Mouse (Mus musculus) skeletal muscle tissue, adult 2 months (tissue): ENCODE results near the gene Ahctf1.

Experiments used
- DNase-seq: peaks from one replicate; pipeline ENCODE4 v3.0.0-alpha.2; 2012; ENCODE audit warnings: low read depth, low spot score

Ahctf1 gene

GRCm38 (mm10) chr1:179804140-179804881, 831 bp upstream of the Ahctf1 start:
- peak; percentile 46 for DNase-seq

GRCm38 (mm10) chr1:179802610-179803512, 619 bp downstream of the Ahctf1 start, which contains the start of gene Gm10518:
TSS of gene Gm10518 (plus strand) at chr1:179803376.
- DNase-seq = peak; percentile 65

- no peak for DNase-seq
These were observed 4.7 kb downstream of the Ahctf1 start for GRCm38 (mm10) chr1:179798794-179799193.

- DNase-seq = no peak
These were observed 16.2 kb downstream of the Ahctf1 start for GRCm38 (mm10) chr1:179787281-179787680.

GRCm38 (mm10) chr1:179785502-179785901, 18.0 kb downstream of the Ahctf1 start:
- no peak for DNase-seq

GRCm38 (mm10) chr1:179784098-179784497, 19.4 kb downstream of the Ahctf1 start:
- DNase-seq = no peak

- no peak for DNase-seq
These were observed 26.6 kb downstream of the Ahctf1 start for GRCm38 (mm10) chr1:179776831-179777230.

- DNase-seq = no peak
These were observed 42.9 kb downstream of the Ahctf1 start for GRCm38 (mm10) chr1:179760553-179760952.

- DNase-seq = no peak
These were observed 43.4 kb downstream of the Ahctf1 start for GRCm38 (mm10) chr1:179760086-179760485.

GRCm38 (mm10) chr1:179756477-179756876, 47.0 kb downstream of the Ahctf1 start:
- DNase-seq = no peak

- DNase-seq = no peak
These were observed 50.5 kb downstream of the Ahctf1 start for GRCm38 (mm10) chr1:179753006-179753405.

- no peak for DNase-seq
These were observed 51.2 kb downstream of the Ahctf1 start for GRCm38 (mm10) chr1:179752276-179752675.

- DNase-seq = no peak
These were observed 58.3 kb downstream of the Ahctf1 start, which contains the start of gene Kif28 for GRCm38 (mm10) chr1:179745171-179745570. TSS of gene Kif28 (minus strand) at chr1:179745271.

- no peak for DNase-seq
These were observed 59.8 kb downstream of the Ahctf1 start for GRCm38 (mm10) chr1:179743593-179744193.

- no peak for DNase-seq
These were observed 67.0 kb downstream of the Ahctf1 start for GRCm38 (mm10) chr1:179736483-179736882.

- peak; percentile 8 for DNase-seq
These were observed 68.7 kb downstream of the Ahctf1 start for GRCm38 (mm10) chr1:179734500-179735474.

GRCm38 (mm10) chr1:179731391-179731790, 72.1 kb downstream of the Ahctf1 start:
- DNase-seq = no peak

- no peak for DNase-seq
These were observed 74.8 kb downstream of the Ahctf1 start for GRCm38 (mm10) chr1:179728661-179729060.

- DNase-seq = no peak
These were observed 80.5 kb downstream of the Ahctf1 start for GRCm38 (mm10) chr1:179722811-179723469.

GRCm38 (mm10) chr1:179715786-179716185, 87.7 kb downstream of the Ahctf1 start:
- no peak for DNase-seq
